Mouse (Mus musculus): Measurements from ENCODE around the gene Dnaja2. TPM values are rescaled to one million over a fixed set of nuclear protein-coding genes. Genes with fewer than 3 reads are reported as not detected.

Gene Dnaja2
- polyA plus RNA-seq, 1 experiment from 2014 or later, result 156 TPM

DNA sequence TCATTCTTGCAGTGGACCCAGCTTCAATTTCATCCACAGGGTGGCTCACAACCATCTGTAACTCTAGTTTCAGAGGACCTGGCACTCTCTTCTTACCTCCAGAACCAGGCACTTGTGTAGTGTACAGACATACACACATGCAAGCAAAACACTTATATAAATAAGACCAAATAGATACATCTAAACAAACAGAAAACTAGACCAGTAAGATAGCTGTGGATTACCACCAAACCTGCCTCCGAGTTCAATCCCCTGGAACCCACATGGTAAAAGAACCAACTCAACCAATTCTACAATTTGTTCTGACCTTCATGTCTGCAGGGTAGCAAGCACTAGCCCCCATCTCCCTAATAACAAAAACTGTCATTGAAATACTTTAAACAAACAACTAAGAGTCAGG is 3.2 kb downstream of the Dnaja2 start:
- ATAC-seq (ENCODE audit: insufficient read depth, low FRiP score, low read depth), result no peak
- H3K9ac ChIP-seq, result no peak overlapping the region
- H3K4me2 ChIP-seq, result no peak overlapping the region
- H3K9me3 ChIP-seq, result no peaks in the 10 kb centered on the region
- no peaks in the 10 kb centered on the region for H3K27me3 ChIP-seq (replicated peaks)
- 79% methylated on average over 1 of the region's 1 CpGs for WGBS
- H3K27ac ChIP-seq, result no peak overlapping the region
- H3K36me3 ChIP-seq, result peaks cover 33% of the 10 kb centered on the region
- no peak overlapping the region for H3K4me3 ChIP-seq (replicated peaks)
- 0 out of 2 replicates have a peak, but pooled peaks cover 2% of the 10 kb centered on the region for H3K4me1 ChIP-seq

DNA sequence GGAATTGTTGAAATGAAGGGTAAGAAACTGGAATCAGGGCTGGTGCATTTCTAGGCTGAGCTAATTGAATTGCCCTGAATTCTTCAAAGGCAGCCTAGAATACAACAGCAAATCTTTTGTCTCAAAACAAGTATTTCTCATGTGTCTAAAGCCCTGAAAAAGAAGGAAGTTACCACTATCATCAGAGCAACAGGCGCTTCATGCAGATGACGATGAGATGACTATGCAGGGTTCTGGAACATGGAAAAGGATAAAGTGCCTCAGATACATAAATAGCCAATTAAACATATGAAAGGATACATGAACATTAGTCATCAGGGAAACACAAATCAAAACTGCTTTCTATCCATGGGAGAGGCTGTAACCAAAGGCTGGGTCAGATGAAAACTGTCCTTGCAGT is 18.8 kb downstream of the Dnaja2 start:
- ATAC-seq (ENCODE audit: insufficient read depth, low FRiP score, low read depth), result no peak
- Histone ChIP-seq H3K27ac (no peak overlapping the region), H3K4me2 (no peak overlapping the region), H3K9ac (no peak overlapping the region), H3K27me3 (replicated peaks) (no peaks in the 10 kb centered on the region), H3K4me1 (no peaks in the 10 kb centered on the region), H3K4me3 (replicated peaks) (no peak overlapping the region), H3K9me3 (no peaks in the 10 kb centered on the region), H3K36me3 (peaks cover 19% of the 10 kb centered on the region; the same call in 1 of the 2 replicates)
- 89% methylated on average over 2 of the region's 2 CpGs for WGBS

DNA sequence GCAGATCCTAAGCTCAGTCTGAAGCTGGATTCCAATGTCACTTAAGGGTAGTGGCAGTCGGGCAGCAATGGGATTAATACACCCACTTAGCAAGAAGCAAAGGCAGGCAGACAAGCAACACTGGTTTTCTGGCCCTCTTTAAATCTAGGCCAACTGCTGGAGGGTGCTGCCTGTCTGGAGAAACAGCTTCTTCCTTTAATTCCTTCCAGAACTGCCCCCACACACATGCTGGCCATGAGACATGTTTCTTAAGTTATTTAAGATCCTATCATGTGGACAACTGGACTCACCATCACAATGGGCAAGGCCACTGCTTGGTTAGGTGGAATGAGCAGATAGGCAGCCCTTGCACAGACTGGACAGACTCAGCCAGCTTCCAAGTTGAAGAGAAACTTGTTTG is 21.0 kb downstream of the Dnaja2 start:
- H3K9me3 ChIP-seq, result no peaks in the 10 kb centered on the region
- H3K27ac ChIP-seq, result no peak overlapping the region
- WGBS, result 79% methylated on average over 1 of the region's 1 CpGs
- ATAC-seq (ENCODE audit: insufficient read depth, low FRiP score, low read depth), result no peak
- H3K4me3 ChIP-seq (replicated peaks), result no peak overlapping the region
- H3K27me3 ChIP-seq (replicated peaks), result no peaks in the 10 kb centered on the region
- H3K4me2 ChIP-seq, result no peak overlapping the region
- peaks cover 16% of the 10 kb centered on the region; the same call in 1 of the 2 replicates for H3K36me3 ChIP-seq
- H3K4me1 ChIP-seq, result no peaks in the 10 kb centered on the region
- no peak overlapping the region for H3K9ac ChIP-seq

DNA sequence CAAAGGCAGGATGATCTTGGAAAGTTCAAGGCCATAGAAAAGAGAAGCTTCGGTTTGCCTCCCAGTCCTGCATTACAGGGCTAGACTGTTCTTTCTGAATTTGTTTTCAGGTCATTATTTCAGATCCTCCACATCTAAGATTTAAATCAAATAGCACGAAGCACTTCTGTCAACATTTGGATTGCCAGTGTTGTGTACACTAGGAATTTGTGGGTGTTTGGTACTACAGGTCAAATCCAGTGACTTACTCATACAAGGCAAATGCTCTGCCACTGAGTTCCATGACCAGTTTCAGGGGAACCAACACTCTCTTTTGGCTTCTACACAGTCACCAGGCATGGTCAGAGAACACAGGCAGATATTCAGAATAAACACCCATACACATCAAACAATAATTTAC is 21.7 kb downstream of the Dnaja2 start:
- Histone ChIP-seq H3K9me3 (no peaks in the 10 kb centered on the region), H3K4me1 (no peaks in the 10 kb centered on the region), H3K9ac (no peak overlapping the region), H3K36me3 (peaks cover 13% of the 10 kb centered on the region; the same call in 1 of the 2 replicates), H3K27ac (no peak overlapping the region), H3K4me2 (no peak overlapping the region), H3K4me3 (replicated peaks) (no peak overlapping the region), H3K27me3 (replicated peaks) (no peaks in the 10 kb centered on the region)
- WGBS, result 74% methylated on average over 2 of the region's 2 CpGs
- no peak for ATAC-seq (ENCODE audit: insufficient read depth, low FRiP score, low read depth)

DNA sequence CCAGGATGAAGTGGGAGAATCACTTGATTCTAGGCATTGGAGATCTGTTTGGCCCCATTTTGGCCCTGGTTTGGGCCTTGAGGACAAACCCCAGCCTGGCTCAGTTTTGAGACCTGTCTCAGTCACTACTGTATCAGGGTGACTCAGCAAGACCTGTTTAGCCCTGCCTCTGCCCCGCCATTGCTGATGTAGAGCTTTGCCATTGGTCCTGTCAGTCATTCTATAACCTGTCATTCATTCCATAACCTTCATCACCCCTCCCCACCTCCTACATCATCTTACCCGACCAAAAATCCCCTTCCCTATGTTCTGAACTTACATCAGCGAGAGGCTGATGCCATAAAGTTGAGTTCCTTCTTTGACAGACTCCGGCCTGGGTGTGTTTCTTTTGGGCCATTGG is 22.3 kb downstream of the Dnaja2 start:
- Histone ChIP-seq H3K27ac (no peak overlapping the region), H3K9ac (no peak overlapping the region), H3K4me2 (no peak overlapping the region), H3K27me3 (replicated peaks) (no peaks in the 10 kb centered on the region), H3K4me1 (no peaks in the 10 kb centered on the region), H3K9me3 (no peaks in the 10 kb centered on the region), H3K4me3 (replicated peaks) (no peak overlapping the region), H3K36me3 (peaks cover 8% of the 10 kb centered on the region; the same call in 1 of the 2 replicates)
- ATAC-seq (ENCODE audit: insufficient read depth, low FRiP score, low read depth), result no peak
- 85% methylated on average over 4 of the region's 4 CpGs for whole genome bisulfite sequencing

DNA sequence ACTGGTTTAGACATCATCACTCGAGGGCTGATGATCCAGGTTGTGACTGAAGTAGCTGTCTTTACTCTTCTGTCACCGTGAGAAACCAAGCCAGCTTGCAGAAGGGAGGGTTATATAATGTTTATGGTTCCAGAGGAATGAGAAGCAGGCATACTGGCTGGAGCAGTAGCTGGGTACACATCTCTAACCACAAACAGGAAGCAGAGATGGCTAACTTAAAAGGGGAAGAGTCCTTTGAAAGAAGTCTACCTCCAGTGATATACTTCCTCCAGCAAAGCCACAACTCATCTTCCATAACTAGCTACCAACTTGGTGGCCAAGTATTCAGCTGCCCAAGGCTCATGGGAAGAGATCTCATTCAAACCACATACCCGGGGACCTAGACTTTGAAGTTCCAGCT is 23.7 kb downstream of the Dnaja2 start:
- Histone ChIP-seq H3K36me3 (0 out of 2 replicates have a peak, but pooled peaks cover 7% of the 10 kb centered on the region), H3K9ac (no peak overlapping the region), H3K4me2 (no peak overlapping the region), H3K27ac (no peak overlapping the region), H3K4me3 (replicated peaks) (no peak overlapping the region), H3K4me1 (no peaks in the 10 kb centered on the region), H3K9me3 (no peaks in the 10 kb centered on the region), H3K27me3 (replicated peaks) (no peaks in the 10 kb centered on the region)
- 79% methylated on average over 3 of the region's 3 CpGs for WGBS
- no peak for ATAC-seq (ENCODE audit: insufficient read depth, low FRiP score, low read depth)

DNA sequence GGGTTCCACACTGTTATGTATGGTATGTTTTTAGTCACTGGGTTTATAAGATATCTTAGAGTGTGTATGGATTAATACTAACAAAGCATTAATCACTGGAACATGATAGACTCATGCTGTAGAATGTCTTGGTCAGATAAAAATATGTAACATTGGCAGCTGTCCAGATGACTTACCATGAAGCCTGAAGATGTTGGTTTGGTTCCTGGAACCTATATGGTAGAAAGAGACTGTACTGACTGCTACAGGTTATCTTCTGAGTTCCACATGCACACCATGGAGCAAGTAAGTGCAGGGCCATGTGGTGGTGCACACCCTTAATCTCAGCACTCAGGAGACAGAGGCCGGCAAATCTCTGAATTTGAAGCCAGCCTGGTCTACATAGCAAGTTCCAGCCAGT is 24.4 kb downstream of the Dnaja2 start:
- no peak for ATAC-seq (ENCODE audit: insufficient read depth, low FRiP score, low read depth)
- Histone ChIP-seq H3K4me2 (no peak overlapping the region), H3K9me3 (no peaks in the 10 kb centered on the region), H3K27ac (no peak overlapping the region), H3K9ac (no peak overlapping the region), H3K4me3 (replicated peaks) (no peak overlapping the region), H3K36me3 (0 out of 2 replicates have a peak, but pooled peaks cover 6% of the 10 kb centered on the region), H3K4me1 (no peaks in the 10 kb centered on the region), H3K27me3 (replicated peaks) (no peaks in the 10 kb centered on the region)
- 85% methylated on average over 1 of the region's 1 CpGs for WGBS

DNA sequence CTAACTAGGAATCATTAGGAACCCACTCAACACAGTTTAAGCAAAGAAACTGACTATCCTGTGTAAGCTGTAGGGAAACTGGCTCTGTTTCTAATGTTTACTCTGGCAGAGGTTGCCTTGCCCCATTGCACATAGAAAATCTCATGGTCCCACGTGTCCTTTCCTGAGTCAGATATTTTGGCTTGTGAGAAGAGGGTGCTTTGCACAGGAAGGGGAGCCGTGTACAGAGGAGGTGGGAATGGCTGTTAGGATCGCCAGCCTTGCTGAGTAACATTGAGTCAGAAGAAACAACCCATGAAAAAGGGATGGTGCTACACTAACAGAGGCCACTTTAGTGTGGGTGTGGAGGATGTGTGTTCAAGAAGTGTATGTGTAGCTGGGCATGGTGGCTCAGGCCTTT is 26.2 kb downstream of the Dnaja2 start:
- H3K4me1 ChIP-seq, result no peaks in the 10 kb centered on the region
- peaks cover 7% of the 10 kb centered on the region for H3K36me3 ChIP-seq
- WGBS, result 64% methylated on average over 3 of the region's 3 CpGs
- no peak overlapping the region for H3K4me2 ChIP-seq
- ATAC-seq (ENCODE audit: insufficient read depth, low FRiP score, low read depth), result no peak
- no peak overlapping the region for H3K27ac ChIP-seq
- no peak overlapping the region for H3K9ac ChIP-seq
- no peak overlapping the region for H3K4me3 ChIP-seq (replicated peaks)
- H3K27me3 ChIP-seq (replicated peaks), result no peaks in the 10 kb centered on the region
- H3K9me3 ChIP-seq, result no peaks in the 10 kb centered on the region

DNA sequence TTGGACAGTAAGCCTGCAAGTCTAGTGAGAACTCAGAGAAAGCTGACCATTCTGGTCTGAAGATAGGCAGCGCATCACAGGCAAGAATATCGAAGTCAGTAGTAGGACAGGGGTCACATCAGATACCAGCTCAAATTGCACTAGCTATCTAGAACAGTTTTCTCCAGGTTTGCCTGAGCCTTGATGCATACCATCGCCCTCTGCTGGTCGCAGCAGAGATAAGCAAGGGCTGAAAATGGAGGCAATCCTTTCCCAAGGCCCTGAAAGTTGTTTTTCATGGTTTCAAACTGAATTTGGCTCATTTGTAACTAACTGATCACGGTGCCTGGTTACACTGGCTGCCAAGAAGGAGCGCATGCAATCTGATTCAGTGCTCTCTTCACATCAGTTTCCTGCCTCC is 29.0 kb downstream of the Dnaja2 start:
- H3K27me3 ChIP-seq (replicated peaks), result no peaks in the 10 kb centered on the region
- no peak for ATAC-seq (ENCODE audit: insufficient read depth, low FRiP score, low read depth)
- H3K27ac ChIP-seq, result no peak overlapping the region
- H3K36me3 ChIP-seq, result peaks cover 22% of the 10 kb centered on the region
- no peak overlapping the region for H3K4me2 ChIP-seq
- 30% methylated on average over 6 of the region's 6 CpGs for WGBS
- no peak overlapping the region for H3K4me3 ChIP-seq (replicated peaks)
- H3K9me3 ChIP-seq, result no peaks in the 10 kb centered on the region
- no peaks in the 10 kb centered on the region for H3K4me1 ChIP-seq
- H3K9ac ChIP-seq, result no peak overlapping the region

DNA sequence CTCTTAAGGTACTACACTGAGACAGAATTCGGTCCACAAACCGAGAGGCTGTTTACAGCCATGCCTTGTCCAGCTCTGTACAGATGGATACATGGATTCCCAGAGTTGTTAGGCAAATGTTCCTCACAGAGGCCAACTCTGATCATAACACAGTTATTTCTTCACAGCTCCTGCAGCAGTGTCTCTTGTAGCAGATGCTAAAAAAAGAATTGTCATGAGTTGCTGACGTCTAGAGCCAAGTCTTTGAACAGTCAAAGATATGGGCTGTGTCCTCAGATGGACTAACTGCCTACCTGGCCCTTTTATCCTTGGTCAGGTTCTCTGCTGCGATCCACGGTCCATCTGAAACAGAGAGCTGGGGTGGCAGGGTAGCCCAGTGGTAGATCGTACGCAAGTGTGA is 31.1 kb downstream of the Dnaja2 start:
- ATAC-seq (ENCODE audit: insufficient read depth, low FRiP score, low read depth), result no peak
- 96% methylated on average over 7 of the region's 7 CpGs for WGBS
- no peaks in the 10 kb centered on the region for H3K27me3 ChIP-seq (replicated peaks)
- no peaks in the 10 kb centered on the region for H3K9me3 ChIP-seq
- H3K27ac ChIP-seq, result no peak overlapping the region
- H3K9ac ChIP-seq, result no peak overlapping the region
- no peak overlapping the region for H3K4me2 ChIP-seq
- H3K36me3 ChIP-seq, result peaks cover 23% of the 10 kb centered on the region
- no peak overlapping the region for H3K4me3 ChIP-seq (replicated peaks)
- H3K4me1 ChIP-seq, result no peaks in the 10 kb centered on the region

DNA sequence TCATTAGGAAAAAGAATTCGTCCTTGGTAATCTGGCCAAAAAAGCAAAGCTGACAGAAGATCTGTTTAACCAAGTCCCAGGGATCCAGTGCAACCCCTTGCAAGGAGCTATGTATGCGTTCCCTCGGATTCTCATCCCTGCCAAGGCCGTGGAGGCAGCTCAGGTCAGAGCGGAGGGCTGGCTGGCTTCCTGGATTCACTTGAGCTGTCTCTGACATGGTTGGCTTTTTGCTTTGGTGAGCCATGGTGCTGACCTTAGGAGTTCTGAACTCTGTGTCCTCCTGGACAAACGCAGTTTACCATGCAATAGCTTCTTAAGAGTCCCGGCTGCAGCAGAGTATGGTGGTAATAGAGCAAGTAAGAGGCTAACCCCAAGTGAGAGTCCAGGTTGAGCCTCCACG is 33.8 kb downstream of the Dnaja2 start:
- H3K4me2 ChIP-seq, result no peak overlapping the region
- H3K27me3 ChIP-seq (replicated peaks), result no peaks in the 10 kb centered on the region
- H3K27ac ChIP-seq, result no peak overlapping the region
- WGBS, result 94% methylated on average over 8 of the region's 8 CpGs
- H3K4me1 ChIP-seq, result no peaks in the 10 kb centered on the region
- no peak overlapping the region for H3K9ac ChIP-seq
- no peak overlapping the region for H3K4me3 ChIP-seq (replicated peaks)
- ATAC-seq (ENCODE audit: insufficient read depth, low FRiP score, low read depth), result no peak
- H3K9me3 ChIP-seq, result no peaks in the 10 kb centered on the region
- peaks cover 27% of the 10 kb centered on the region for H3K36me3 ChIP-seq

DNA sequence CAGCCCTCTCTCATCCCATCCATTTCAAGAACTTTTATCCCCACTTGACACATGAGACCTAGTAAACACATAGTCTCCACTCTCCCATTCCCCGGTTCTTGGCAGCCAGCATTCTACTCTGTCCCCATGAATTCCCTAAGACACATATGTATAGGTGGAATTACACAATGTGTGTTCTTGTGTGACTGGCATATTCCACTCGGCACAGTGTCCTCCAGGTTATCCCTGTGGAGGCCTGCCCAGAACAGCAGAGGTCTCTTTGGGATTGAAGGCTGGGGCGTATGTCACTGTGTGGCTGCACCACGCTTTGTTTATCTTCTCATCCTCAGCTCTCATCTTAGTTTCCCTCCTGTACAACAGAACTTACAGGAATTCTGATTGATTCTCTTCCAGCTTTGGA is 34.6 kb downstream of the Dnaja2 start:
- 90% methylated on average over 4 of the region's 4 CpGs for WGBS
- Histone ChIP-seq H3K27me3 (replicated peaks) (no peaks in the 10 kb centered on the region), H3K9me3 (no peaks in the 10 kb centered on the region), H3K4me2 (no peak overlapping the region), H3K4me1 (no peaks in the 10 kb centered on the region), H3K4me3 (replicated peaks) (no peak overlapping the region), H3K27ac (no peak overlapping the region), H3K36me3 (peaks cover 27% of the 10 kb centered on the region), H3K9ac (no peak overlapping the region)
- no peak for ATAC-seq (ENCODE audit: insufficient read depth, low FRiP score, low read depth)

DNA sequence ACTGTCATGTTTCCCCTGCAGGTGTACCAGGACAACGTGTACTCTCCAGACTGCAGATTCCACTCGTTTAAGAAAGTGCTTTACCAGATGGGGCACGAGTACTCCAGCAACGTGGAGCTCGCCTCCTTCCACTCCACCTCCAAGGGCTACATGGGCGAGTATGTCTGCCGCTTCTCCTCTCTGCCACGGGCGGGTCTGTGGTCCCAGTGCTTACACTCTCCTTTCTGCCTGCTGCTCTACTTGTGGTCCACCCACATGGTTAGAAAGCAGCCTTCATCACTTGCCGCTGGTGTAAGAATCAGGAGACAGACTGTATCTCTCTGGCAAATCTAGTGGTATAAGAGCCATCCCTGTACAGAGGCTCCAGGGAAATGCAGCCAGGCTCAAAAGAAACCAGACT is 37.2 kb downstream of the Dnaja2 start:
- no peaks in the 10 kb centered on the region for H3K27me3 ChIP-seq (replicated peaks)
- 91% methylated on average over 10 of the region's 10 CpGs for WGBS
- H3K36me3 ChIP-seq, result peaks cover 20% of the 10 kb centered on the region
- H3K4me2 ChIP-seq, result no peak overlapping the region
- ATAC-seq (ENCODE audit: insufficient read depth, low FRiP score, low read depth), result no peak
- H3K27ac ChIP-seq, result no peak overlapping the region
- no peaks in the 10 kb centered on the region for H3K9me3 ChIP-seq
- H3K4me1 ChIP-seq, result no peaks in the 10 kb centered on the region
- H3K9ac ChIP-seq, result no peak overlapping the region
- H3K4me3 ChIP-seq (replicated peaks), result no peak overlapping the region
